Mouse (Mus musculus) testis, postnatal 10 days (tissue): ENCODE measurements at regions not wholly inside any gene's neighbourhood (a gene's known extent, or its start where the extent isn't known, plus 50 kb on each side); places are given as distances from the start of the nearest gene placed in this dataset.

Source experiments
- DNase-seq: peaks from one replicate; pipeline ENCODE4 v3.0.0; 2021; ENCODE audit warnings: low spot score

DNA sequence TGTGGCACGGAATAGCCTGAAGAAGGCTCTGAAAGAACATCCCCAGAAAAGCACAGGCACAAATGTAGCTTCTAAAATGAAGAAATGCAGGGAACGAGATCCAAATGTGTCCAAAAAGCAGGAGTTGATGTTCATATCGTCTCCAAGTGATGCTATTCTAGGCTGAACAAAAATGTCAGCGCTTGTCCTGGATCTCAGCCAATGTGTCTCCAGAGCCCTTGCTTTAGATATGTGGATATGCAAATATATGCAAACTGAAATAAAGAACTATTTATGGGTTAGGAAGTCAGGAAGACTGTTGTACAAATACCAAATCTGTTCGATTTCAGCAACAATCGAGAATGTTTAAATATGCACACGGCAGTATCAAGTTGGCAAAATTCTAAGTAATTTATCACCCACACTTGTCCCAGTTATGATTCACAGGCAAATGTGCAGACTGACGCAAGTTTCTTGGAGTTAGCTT is 320.4 kb downstream of the Synb start:
- DNase-seq, result no peak

DNA sequence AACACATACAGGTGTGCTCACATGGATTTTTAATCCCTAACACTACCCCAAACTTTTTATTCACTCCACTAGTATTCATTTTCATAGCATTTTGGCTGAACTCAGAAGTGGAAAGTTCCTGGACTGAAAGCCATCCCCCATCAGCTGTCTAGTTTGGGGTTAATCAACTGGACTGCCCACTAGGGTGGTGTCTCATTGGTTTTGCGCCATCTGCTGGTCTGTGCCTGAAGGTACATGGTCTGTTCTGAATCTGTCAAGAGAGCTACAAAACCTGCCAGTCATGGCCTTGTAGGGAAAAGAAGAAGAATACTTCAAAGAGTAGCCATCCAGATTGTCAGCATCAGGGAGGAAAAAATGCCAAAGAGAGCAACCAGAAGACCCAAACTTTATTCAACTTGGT is 327.3 kb downstream of the Synb start:
- DNase-seq, result peak; percentile 76

DNA sequence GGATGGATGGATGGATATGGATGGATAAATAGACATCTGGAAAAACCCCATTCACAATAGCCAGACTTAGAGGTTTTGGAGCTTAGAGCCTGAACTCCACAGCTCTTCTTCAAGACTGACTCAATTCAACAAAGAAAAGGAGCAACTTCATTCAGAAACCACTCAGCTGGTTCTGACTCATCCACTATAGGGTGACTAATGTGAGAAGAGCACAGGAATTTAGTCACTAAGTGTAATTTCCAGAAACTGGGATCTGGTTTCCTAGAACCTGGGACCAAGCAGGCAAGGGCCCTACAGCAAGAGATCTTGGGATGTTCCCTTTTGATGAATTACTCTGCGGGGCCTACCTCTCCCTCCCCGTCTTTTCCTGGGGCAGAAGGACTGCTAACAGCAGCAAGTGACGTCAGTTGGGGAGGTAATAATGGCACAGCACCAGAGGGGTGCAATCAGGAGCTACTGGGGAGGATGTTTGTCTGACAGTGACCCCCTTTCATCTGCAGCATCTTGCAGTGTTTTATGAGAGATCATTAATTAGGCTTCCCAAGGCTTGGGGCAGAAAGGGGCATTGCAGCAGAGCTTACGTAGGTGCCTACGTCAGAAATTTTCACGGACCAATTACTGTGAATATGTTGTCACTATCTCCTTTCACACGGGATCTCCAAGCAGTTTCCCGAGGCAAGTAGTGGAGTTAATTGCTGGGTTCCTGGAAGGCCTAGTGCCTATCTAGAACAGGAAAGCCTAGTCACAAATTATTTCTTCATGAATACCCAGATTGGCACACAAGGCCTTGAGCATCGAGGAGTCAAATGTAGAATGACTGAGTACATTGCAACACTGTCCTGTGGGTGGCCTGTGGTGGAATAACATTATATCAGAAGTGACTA is 339.3 kb downstream of the Synb start:
- no peak for DNase-seq

DNA sequence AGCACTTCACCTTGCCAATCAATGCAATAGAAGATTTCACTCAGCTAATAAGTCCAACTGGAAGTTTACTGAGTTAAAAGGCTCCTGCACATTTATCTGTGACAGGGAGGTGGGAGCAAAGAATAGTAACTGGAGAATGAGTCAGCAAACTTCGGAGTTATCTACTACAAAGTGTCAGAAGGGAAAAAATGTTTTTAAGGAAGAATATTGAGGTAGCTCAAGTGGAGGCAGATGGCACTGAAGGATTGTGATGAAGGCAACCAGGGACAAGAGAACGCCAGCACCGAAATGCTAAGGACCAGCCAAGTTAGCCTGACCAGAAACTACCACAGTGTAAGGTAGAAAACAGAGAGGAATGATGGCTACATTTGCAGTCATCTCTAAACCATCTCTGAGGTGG is 348.2 kb downstream of the Synb start:
- DNase-seq, result no peak

DNA sequence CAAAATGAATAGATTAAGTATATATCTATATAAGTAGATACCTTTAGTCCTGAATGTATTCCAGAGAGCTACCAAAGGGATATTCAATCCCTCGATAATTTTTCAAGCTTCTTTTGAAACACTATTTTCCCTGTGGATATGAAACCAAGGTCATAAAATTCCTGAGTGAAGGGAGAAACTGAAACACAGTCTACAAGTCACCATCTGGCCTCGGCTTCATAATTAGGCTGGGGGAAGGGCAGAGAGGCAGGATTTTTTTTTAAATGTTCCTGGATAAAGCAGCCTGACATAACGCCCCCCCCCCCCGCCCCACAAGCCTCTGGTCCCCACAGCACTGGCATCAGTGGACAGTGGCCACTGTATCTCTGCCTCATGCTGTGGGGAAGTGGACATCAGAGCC is 348.7 kb downstream of the Synb start:
- no peak for DNase-seq

DNA sequence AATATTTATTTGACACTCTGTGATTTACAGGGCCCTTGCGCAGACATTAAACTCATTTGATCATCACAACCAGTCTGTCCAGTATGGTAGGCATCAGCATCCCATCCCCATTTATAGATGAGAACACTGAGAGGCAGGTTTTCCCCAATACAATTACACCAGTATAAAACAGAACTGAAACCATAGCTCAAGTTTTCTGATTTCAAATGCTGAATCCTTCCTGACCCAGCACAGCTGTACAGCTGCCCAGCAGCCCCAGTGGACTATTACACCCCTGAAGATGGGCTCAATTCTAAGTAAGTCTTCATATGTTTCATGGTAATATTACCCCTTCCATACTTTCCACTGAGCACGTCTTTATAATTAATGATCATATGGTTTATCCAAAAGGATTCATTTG is 352.3 kb downstream of the Synb start:
- DNase-seq, result no peak

DNA sequence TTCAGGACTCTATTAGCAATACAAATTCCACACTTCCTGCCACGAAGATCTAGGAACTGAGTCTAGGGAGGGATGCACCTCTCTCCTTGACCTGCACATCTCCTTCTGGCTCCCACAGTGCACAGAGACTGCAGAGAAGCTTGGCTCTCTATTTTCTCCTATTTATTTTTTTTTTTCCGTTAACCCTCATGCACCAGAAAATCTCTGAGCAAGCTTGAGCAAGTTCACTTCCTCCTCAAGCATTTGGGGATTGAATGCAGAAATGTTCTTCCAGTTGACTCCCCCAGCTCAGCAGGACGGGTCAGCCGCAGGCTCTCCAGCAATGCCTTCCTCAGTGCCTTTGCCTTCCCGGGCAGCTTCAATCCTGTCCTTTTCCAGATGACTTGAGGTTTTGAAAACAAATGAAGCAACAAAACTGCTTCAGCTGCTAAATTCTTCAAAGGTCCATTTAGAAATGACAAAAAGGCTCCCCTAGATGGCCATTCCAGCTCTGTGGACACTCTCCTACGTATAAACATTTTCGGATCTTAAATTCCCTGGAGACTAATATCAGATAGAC is 352.9 kb downstream of the Synb start:
- no peak for DNase-seq

DNA sequence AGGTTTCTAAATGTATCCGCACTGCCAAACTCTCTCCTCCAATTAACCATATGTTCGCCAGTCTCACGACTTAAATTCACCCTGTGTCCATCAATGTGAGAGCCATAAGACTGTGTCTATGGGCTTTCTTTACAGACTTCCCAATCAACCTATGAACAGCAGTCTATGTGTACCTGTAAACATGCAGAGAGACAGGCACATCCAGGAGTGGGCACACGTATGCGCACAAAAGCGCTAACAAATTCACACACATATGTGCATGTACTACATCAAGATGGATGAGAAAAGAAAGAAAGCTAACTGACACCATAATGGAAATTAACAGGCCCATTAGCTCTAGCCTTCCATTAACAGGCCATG is 358.8 kb downstream of the Synb start:
- no peak for DNase-seq

DNA sequence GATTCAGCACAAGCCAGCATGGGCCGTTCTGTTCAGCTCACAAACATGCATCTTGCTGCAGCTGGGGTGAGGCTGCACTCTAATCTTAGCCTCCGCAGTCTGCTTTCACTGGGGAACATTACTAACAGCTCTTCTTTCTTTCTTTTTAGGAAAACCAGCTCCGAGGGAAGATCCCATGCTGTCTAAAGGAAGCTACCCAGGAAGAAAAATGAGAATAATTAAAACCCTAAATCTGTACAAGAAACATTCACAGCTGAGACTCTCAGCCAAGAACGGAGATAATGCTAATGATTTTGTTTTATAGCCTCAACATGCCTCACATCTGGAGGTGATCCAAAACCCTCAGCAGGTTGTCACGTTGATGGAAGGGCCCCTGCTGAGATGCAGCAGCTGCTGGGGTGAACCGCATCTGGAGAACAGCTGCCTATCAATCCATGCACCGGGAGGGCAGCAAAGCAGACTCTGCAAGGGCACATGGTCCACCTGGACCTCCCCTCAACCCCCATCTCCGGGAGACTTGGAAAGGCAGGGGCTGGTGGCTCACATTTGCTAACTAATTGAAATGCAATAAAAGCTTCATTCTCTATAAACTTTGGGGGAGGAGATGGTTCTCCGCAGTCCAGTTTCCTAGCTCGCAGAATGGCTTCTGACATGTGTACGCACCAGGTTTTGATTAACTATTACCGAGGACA is 359.3 kb downstream of the Synb start:
- no peak for DNase-seq

DNA sequence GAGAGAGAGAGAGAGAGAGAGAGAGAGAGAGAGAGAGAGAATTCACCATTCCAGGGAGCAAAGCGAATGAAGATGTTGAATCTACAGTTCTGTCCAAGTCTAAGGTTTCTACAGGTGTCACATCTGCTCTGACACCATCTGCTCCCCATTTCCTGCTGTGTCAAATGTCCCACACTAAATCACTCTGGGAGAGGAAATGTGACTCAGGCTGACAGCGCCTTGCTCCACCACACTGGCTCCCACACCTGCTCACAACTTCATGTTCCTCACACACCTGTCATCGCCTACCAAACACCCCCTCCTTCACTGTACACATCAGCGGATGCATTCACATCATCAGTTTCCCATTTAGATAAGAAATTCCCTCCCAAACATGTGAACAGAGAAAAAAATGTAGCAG is 366.3 kb downstream of the Synb start:
- no peak for DNase-seq

DNA sequence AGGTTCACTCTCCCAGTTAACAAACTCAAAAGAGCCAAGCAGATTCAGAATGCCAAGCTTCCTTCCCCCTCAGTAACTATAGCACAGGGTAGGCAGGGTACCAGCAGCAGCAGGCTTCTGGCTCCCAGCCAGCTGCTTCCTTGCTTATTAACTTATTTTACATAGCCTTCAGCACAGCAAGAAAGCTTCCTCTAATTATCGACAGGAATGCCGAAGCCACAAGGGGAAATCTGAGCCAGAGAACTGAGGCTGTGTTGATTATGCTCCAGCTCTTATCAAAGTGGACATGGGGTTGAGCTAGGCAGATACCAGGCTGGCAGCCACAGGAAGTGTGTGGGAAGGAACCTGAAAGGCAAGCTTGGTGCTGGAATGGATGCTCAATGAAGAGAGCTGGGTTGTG is 371.0 kb downstream of the Synb start:
- DNase-seq, result peak; percentile 52

DNA sequence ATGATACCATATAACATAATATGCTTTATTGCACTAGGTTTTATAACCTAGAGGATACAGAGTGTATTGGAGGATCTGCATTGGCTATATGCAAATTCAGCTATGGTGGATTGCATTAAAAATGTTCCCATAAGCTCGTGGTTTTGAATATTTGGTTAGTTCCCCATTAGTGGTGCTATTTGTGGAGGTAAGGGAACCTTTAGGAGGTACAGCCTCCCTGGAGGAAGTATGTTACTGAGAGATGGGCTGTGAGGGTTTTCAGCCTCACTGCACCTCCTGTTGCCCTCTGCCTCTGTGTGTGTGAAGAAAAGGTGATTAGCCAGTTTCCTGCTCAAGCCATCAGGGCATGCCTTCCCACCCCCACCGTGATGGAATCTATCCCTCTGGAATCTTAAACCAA is 372.1 kb downstream of the Synb start:
- DNase-seq, result no peak

DNA sequence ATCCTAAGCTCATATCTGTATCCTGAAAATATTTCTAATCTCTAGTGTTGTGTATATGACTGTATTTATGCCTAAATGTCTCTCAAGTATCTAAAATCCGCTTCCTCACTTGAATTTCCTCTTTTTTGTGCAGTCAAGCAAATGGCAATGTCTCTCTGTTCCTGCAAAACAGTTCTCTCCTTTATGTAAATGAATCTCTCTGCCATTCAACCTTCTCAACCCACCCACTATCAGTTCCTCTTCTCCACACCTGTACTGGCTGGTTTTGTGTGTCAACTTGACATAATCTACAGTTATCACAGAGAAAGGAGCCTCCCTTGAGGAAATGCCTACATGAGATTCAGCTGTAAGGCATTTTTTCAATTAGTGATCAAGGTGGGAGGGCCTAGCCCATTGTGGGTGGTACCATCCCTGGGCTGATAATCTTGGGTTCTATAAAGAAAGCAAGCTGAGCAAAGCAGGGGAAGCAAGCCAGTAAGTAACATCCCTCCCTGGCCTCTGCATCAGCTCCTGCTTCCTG is 375.5 kb downstream of the Synb start:
- DNase-seq, result no peak

DNA sequence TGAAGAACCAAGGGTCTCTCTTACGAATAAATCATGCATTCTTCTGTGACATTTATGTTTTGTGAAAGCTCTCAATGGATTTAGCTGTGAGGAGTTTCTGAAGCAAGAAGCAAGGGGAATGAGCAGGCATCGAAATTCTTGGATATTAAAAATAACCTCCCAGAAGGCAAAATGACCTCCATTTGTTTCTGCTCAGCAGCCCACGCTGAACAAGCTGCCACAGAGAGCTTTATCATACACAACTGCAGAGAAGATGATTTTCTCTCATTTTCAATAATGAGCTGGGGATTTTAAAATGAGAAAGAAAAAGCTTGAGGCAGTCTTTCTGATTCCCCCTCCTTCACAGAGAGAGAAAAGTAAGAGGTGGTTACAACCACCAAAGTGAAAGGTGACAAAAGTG is 394.2 kb downstream of the Synb start:
- no peak for DNase-seq

DNA sequence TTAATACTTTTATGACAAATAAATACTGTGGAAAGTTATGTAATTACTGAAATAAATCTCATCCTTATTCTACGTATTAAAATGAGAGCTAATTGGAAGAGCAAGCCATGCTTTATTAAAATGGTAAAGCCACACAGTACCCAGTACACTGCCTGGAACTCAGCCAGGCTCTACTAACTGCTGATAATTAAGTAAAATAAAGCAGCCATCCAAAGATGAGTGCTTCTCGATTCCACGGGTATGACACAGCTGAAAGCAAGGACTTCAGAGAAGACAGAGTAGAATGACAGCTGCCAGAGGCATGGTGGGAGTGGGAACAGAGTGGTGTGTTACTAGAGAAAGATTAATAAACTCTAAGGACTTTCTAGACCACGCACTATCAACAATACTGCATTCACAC is 416.9 kb downstream of the Synb start:
- DNase-seq, result no peak

DNA sequence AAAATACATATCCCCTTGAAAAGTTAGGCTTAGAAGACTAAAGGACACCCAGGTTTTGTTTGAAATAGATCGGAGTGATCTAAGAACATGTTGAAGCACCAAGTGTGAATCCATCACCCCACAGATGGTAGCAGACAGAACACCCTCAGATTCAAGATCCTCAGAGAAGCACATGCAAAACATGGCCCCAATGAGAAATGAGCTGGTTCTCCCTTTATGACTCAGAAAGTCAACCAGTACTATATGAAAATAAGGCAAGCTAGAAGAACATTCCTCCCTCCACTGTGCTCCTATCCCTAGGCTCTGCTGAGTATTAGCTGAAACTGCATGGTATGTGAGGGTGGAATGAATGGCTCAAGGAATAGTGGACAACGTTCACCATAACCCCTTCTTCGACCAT is 433.0 kb downstream of the Synb start:
- DNase-seq, result no peak

DNA sequence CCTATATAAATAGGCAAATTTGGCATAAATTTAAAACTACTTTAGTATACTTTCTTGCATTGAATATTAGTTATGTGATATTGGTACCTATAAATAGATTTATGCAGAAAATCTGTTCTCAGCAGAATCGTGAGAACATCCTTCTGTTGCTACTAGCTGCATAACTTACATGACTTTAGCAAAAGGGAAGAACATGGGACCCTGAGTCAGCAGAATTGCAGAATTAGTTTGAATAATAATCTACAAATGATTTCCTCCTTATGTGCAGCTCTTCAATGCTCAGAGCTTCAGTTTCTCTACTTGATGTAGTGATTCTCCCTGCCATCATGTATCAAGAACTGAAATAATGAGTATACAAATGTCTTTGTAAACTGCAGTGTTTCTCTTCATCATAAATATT is 436.2 kb downstream of the Synb start:
- DNase-seq, result no peak

DNA sequence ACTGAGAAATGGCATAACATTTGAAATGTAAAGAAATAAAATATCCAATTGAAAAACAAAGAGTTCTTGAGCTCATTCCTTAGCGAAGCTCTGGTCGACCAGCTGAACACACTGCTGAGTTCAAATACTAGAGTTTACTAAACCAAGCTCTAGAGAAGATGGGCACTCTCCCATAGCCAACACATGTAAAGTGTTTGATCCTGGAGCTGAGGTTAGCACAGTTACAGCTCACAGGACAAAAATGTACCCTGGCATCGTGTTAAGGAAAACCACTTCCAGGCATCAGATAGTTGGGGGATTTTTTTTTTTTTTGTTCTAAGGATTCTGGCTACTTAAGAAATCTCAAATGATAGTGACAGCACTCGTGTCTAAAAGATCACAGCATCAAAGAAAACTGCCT is 445.6 kb downstream of the Synb start:
- DNase-seq, result no peak

DNA sequence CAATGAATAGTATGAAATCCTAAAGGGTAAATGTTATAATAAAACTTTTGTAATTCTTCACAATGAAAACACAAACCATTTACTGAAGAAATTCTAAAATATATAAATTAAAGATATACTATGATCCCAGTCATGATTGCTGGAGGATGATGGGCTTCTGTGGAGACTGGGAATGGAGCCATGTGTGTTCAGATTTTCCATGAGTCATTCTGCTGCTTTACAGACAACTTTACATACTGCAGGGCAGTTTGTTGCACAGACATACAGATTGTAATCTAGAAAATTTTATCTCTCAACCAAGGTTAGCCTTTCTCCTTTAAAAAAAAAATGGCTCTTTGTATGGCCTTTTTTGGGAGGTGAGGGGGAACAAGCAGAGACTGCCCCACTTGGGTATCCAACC is 446.5 kb downstream of the Synb start:
- DNase-seq, result no peak

DNA sequence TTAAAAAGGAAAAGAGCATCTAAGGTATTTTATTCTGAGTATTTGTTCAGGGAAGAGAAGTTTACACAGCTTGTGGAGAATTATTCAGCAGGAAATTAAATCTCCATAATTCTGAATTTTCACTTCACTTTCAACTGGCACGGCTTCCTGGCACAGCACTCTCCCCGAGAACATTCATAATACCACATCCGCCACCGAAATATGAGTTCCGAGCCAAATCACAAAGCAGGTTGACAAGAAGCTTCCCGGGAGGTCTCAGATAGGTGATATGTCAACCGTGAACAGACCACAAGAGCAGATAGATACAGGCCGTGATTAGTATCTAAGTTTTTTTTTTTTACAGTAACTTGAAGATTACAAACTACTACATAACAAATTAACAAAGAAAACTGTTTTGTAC is 473.9 kb downstream of the Synb start:
- no peak for DNase-seq

DNA sequence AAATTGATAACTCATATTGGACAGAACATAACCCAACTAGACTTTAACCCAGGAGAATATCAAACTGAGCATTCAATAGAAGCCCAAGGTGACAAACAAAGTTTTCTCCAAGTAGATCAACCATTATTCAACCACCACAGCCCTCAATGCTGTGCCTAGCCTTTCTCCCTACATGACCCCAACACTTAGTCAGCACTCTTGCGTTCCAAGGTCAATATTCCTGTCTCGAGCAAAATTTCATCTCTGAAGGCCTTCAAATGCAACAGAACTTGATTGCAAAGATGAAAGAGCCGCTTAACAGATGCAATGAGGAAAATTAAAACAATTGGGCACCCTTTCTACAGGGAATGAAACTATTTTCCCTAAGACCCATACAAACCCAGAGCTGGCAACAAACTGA is 485.1 kb downstream of the Synb start:
- no peak for DNase-seq

DNA sequence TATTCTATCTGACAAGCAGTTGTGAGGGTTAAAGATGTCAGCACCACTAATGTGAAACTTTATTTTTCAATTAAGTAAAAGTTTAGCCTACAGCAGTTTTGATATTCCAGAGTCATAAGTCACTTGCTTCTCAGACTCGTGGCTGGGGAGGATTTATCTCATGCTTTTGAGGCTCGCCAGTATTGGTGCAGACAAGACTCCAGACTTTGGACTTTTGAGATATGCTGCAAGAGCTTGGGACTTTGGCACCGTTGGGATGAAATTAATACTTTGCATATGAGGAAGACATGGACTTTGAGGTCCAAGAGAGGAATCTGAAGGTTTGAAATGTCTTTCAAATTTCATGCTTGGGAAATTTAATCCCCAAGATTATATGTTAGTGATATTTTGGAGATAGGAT is 486.2 kb downstream of the Synb start:
- DNase-seq, result no peak

DNA sequence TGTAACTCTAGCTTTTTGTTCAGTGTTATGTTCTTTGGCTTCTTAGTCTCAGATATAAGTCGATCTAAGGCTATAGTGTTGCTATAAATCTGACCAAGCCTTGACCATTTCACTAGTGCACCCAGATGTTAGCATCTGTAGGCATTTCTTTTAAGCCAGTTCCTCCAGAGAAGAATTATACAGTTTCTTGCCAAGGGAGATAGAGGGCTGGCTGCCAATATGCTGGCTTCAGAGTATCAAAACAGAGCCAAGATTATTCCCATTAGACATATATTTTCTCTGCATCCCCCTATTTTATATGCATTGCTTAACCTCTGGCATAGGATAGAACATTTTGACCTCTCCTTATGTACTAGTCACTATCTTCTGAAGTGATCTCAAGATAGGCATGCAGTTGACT is 487.5 kb downstream of the Synb start:
- no peak for DNase-seq
